8 mouse cellular contexts compared by ENCODE assay signal in genomic region chr16:86932765-86933164, GRCm38 (mm10).
DNase-seq lines count a peak whose midpoint lies in the region; ATAC-seq lines count a peak whose summit lies in the region.

No protein-coding gene starts in this region.

- no peak overlapping the region for H3K4me3 ChIP-seq in forebrain, embryonic 14.5 days (ENCODE audit: low read depth, low read length)
- no peak overlapping the region for H3K4me3 ChIP-seq in forebrain, embryonic 12.5 days (replicated peaks)
- H3K4me3 ChIP-seq in hindbrain, embryonic 14.5 days (replicated peaks; ENCODE audit: low read length), result no peak overlapping the region

- DNase-seq in forebrain, embryonic 14.5 days (ENCODE audit: low spot score), result peak; percentile 37
- peak; percentile 25 for DNase-seq in 3T3-L1 (ENCODE audit: low read depth, low spot score)
- peak; percentile 84 to 90 for DNase-seq in cerebellum, postnatal 14 days
- peak; percentile 43 for DNase-seq in hindbrain, embryonic 14.5 days (ENCODE audit: low spot score)
- peak; percentile 63 for DNase-seq in lung, postnatal 10 days
- DNase-seq in thymus, postnatal 4 days, result no peak

- H3K27me3 ChIP-seq in forebrain, embryonic 14.5 days (replicated peaks; ENCODE audit: control insufficient read depth, insufficient read depth, low read length), result no peaks in the 10 kb centered on the region
- no peaks in the 10 kb centered on the region for H3K27me3 ChIP-seq in forebrain, embryonic 12.5 days
- no peaks in the 10 kb centered on the region for H3K27me3 ChIP-seq in hindbrain, embryonic 14.5 days (ENCODE audit: control insufficient read depth, insufficient read depth, low read length)

- no peaks in the 10 kb centered on the region for H3K4me1 ChIP-seq in forebrain, embryonic 14.5 days (ENCODE audit: control insufficient read depth, insufficient read depth, low read length)
- no peaks in the 10 kb centered on the region for H3K4me1 ChIP-seq in forebrain, embryonic 12.5 days
- no peaks in the 10 kb centered on the region for H3K4me1 ChIP-seq in hindbrain, embryonic 14.5 days (replicated peaks; ENCODE audit: control insufficient read depth, insufficient read depth, low read length)

- H3K9me3 ChIP-seq in forebrain, embryonic 14.5 days (replicated peaks; ENCODE audit: control insufficient read depth, low read length), result no peaks in the 10 kb centered on the region
- no peaks in the 10 kb centered on the region for H3K9me3 ChIP-seq in forebrain, embryonic 12.5 days
- no peaks in the 10 kb centered on the region for H3K9me3 ChIP-seq in hindbrain, embryonic 14.5 days (ENCODE audit: control insufficient read depth, low read length)

- H3K36me3 ChIP-seq in forebrain, embryonic 14.5 days (ENCODE audit: control insufficient read depth, insufficient read depth, low read length), result no peaks in the 10 kb centered on the region
- no peaks in the 10 kb centered on the region for H3K36me3 ChIP-seq in forebrain, embryonic 12.5 days (replicated peaks)
- H3K36me3 ChIP-seq in hindbrain, embryonic 14.5 days (replicated peaks; ENCODE audit: control insufficient read depth, insufficient read depth), result no peaks in the 10 kb centered on the region

- H3K9ac ChIP-seq in forebrain, embryonic 14.5 days (ENCODE audit: low read length), result no peak overlapping the region
- no peak overlapping the region for H3K9ac ChIP-seq in forebrain, embryonic 12.5 days
- H3K9ac ChIP-seq in hindbrain, embryonic 14.5 days, result no peak overlapping the region

- ATAC-seq in forebrain, embryonic 14.5 days, result peak; percentile 20; the same call in 1 of the 2 replicates
- no peak for ATAC-seq in forebrain, embryonic 12.5 days (ENCODE audit: low FRiP score)
- ATAC-seq in hindbrain, embryonic 14.5 days (ENCODE audit: low FRiP score), result peak; percentile 77; the same call in 1 of the 2 replicates
- ATAC-seq in erythroblast, adult 5-6 weeks (replicated peaks; ENCODE audit: low FRiP score, poor library complexity, severe bottlenecking), result no peak

- H3K27ac ChIP-seq in forebrain, embryonic 14.5 days (ENCODE audit: low read depth, low read length), result no peak overlapping the region
- H3K27ac ChIP-seq in forebrain, embryonic 12.5 days, result no peak overlapping the region
- no peak overlapping the region for H3K27ac ChIP-seq in hindbrain, embryonic 14.5 days

- no peak overlapping the region for H3K4me2 ChIP-seq in forebrain, embryonic 14.5 days (ENCODE audit: low read length)
- H3K4me2 ChIP-seq in forebrain, embryonic 12.5 days, result no peak overlapping the region
- no peak overlapping the region for H3K4me2 ChIP-seq in hindbrain, embryonic 14.5 days (replicated peaks)

- WGBS in forebrain, embryonic 14.5 days, result 28% methylated on average over 3 of the region's 3 CpGs
- 48% methylated on average over 3 of the region's 3 CpGs for WGBS in forebrain, embryonic 12.5 days
- 39% methylated on average over 3 of the region's 3 CpGs for WGBS in hindbrain, embryonic 14.5 days

Comparison
In these comparisons a context has a peak if more than half of its experiments do, and no peak if none do; other contexts are left out.
1. ATAC-seq: peak in forebrain, embryonic 14.5 days (single experiment) and hindbrain, embryonic 14.5 days (single experiment); none in forebrain, embryonic 12.5 days (single experiment) and erythroblast, adult 5-6 weeks (single experiment).